Mouse (Mus musculus) liver, embryonic 14.5 days (tissue): ENCODE data around the gene Fam193a.

Experiments
- CTCF ChIP-seq: IDR thresholded peaks from 2 replicates; pipeline ENCODE4 v1.5.1; 2016; ENCODE audit warnings: antibody characterized with exemption, low read depth, control low read depth
- EP300 ChIP-seq: IDR thresholded peaks from 2 replicates; pipeline ENCODE4 v1.6.1; 2016; ENCODE audit warnings: antibody characterized with exemption, low read depth

- no peak for TF ChIP-seq CTCF
- no peak for TF ChIP-seq EP300
Observed at GRCm38 (mm10) chr5:34519389-34519910, 149.7 kb downstream of the Fam193a start.
